Mouse (Mus musculus) stomach, embryonic 14.5 days (tissue): ENCODE results near the gene Npas2. TPM values are rescaled to one million over a fixed set of nuclear protein-coding genes. Genes with fewer than 3 reads are reported as not detected.

Source experiments
- ATAC-seq: fragments of 200-750 bp; cut with Nextera tagmentation; 2 replicates; pipeline ENCODE4 v1.8.0; 2017; ENCODE audit warnings: low read depth, moderate TSS enrichment; ENCODE audit not compliant: insufficient number of reproducible peaks, insufficient read depth, low FRiP score
- H3K27ac ChIP-seq: fragments of 300-500 bp; sonication (generic); 2 replicates; pipeline ENCODE4 v1.5.1; 2014; ENCODE audit warnings: mild to moderate bottlenecking, low read length, moderate library complexity, mixed read lengths
- H3K27me3 ChIP-seq: fragments of 300-500 bp; sonication (generic); 2 replicates; pipeline ENCODE4 v1.6.1; 2014; ENCODE audit warnings: low read length, control low read depth, mixed read lengths; ENCODE audit not compliant: control insufficient read depth, insufficient read depth
- H3K36me3 ChIP-seq: fragments of 300-500 bp; sonication (generic); 2 replicates; pipeline ENCODE4 v1.6.1; 2014; ENCODE audit warnings: mild to moderate bottlenecking, control low read depth, low read length, moderate library complexity, mixed read lengths; ENCODE audit not compliant: control insufficient read depth, insufficient read depth
- H3K4me1 ChIP-seq: fragments of 300-500 bp; sonication (generic); 2 replicates; pipeline ENCODE4 v1.6.1; 2014; ENCODE audit warnings: low read length, control low read depth, mixed read lengths; ENCODE audit not compliant: control insufficient read depth, insufficient read depth
- H3K4me2 ChIP-seq: fragments of 300-500 bp; sonication (generic); replicated peaks from 2 replicates; pipeline ENCODE4 v1.6.1; 2014; ENCODE audit warnings: low read depth, low read length, control low read depth
- H3K4me3 ChIP-seq: fragments of 300-500 bp; sonication (generic); 2 replicates; pipeline ENCODE4 v1.5.1; 2014; ENCODE audit warnings: low read depth, low read length, control low read depth
- H3K9ac ChIP-seq: fragments of 300-500 bp; sonication (generic); replicated peaks from 2 replicates; pipeline ENCODE4 v1.6.1; 2014; ENCODE audit warnings: low read depth, mild to moderate bottlenecking, control low read depth, low read length, moderate library complexity, mixed read lengths
- H3K9me3 ChIP-seq: fragments of 300-500 bp; sonication (generic); 2 replicates; pipeline ENCODE4 v1.6.1; 2016; ENCODE audit warnings: low read depth, low read length, control low read depth; ENCODE audit not compliant: control insufficient read depth
- WGBS: fragments of 180-500 bp; shearing (Covaris S2); extraction: QIAGEN DNeasy Blood & Tissue Kit; methylation state at CpG from one replicate; pipeline ENCODE4 v1.1.7; 2014; 5-methylcytosine and 5-hydroxymethylcytosine counted together
- polyA plus RNA-seq: library from polyadenylated mRNA; unstranded; fragments of >200 nt; fragmentation: Nextera tagmentation; extraction: Ambion mirVana; gene quantifications from 2 replicates; pipeline ENCODE4 v1.2.1, GENCODE M21; 2014

Gene Npas2
- polyA plus RNA-seq, 1 experiment from 2014 or later: 0.81 TPM

- Histone ChIP-seq H3K9me3 (no peaks in the 10 kb centered on the region), H3K9ac (no peak overlapping the region), H3K4me1 (no peaks in the 10 kb centered on the region), H3K27ac (no peak overlapping the region), H3K4me3 (no peak overlapping the region), H3K4me2 (no peak overlapping the region), H3K27me3 (no peaks in the 10 kb centered on the region), H3K36me3 (no peaks in the 10 kb centered on the region)
- ATAC-seq: no peak
- 89% methylated on average over 7 of the region's 7 CpGs for WGBS
Measured at GRCm38 (mm10) chr1:39302246-39302645, 108.7 kb downstream of the Npas2 start.

GRCm38 (mm10) chr1:39303054-39303649 lies 109.6 kb downstream of the Npas2 start:
- Histone ChIP-seq H3K4me2 (no peak overlapping the region), H3K4me1 (no peaks in the 10 kb centered on the region), H3K9ac (no peak overlapping the region), H3K27ac (no peak overlapping the region), H3K36me3 (no peaks in the 10 kb centered on the region), H3K4me3 (no peak overlapping the region), H3K9me3 (no peaks in the 10 kb centered on the region), H3K27me3 (no peaks in the 10 kb centered on the region)
- 37% methylated on average over 4 of the region's 4 CpGs for WGBS
- ATAC-seq: no peak

DNA sequence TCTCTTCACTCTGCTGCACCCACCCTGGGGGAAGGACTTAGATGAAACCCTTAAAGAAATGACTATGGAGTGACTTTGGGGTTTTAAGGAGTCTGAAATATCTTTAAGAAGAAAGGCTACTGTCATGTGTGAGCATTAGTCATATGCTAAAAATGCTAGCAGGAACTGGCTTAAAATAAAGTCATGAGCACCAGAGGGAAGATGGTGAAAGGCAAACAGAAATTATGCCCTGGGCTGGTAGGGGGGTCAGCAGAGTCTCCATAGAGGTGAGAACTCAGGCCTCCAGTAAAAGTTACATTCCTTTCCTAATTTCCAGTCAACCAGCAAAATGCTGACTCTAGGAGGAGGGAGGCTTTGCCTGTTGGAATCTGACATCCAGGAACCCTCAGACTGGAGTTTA lies 113.8 kb downstream of the Npas2 start:
- Histone ChIP-seq H3K9ac (no peak overlapping the region), H3K27me3 (no peaks in the 10 kb centered on the region), H3K4me1 (no peaks in the 10 kb centered on the region), H3K4me2 (no peak overlapping the region), H3K27ac (no peak overlapping the region), H3K4me3 (no peak overlapping the region), H3K36me3 (no peaks in the 10 kb centered on the region), H3K9me3 (no peaks in the 10 kb centered on the region)
- no peak for ATAC-seq

DNA sequence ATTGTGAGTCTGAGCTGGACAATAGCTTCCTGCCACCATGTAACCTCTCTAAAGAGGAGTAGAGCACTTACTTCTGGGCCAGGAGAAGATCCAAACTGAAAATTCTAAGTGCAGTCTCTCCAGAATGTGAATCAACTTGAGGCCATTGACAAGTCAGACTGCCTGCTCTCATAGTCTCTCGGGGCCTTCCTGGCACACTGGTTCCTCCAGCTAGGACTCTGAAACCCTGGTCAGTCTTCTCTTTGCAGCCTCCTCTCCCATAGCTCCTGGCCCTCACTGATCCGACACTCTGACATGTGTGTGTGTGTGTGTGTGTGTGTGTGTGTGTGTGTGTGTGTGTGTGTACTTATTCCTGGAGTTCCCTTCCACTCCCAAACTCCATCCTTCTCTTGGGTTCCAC lies 114.4 kb downstream of the Npas2 start:
- no peaks in the 10 kb centered on the region for H3K9me3 ChIP-seq
- H3K36me3 ChIP-seq: no peaks in the 10 kb centered on the region
- H3K4me3 ChIP-seq: no peak overlapping the region
- no peak overlapping the region for H3K9ac ChIP-seq
- H3K27ac ChIP-seq: no peak overlapping the region
- H3K4me2 ChIP-seq: no peak overlapping the region
- ATAC-seq: no peak
- WGBS: 81% methylated on average over 2 of the region's 2 CpGs
- no peaks in the 10 kb centered on the region for H3K4me1 ChIP-seq
- H3K27me3 ChIP-seq: no peaks in the 10 kb centered on the region

DNA sequence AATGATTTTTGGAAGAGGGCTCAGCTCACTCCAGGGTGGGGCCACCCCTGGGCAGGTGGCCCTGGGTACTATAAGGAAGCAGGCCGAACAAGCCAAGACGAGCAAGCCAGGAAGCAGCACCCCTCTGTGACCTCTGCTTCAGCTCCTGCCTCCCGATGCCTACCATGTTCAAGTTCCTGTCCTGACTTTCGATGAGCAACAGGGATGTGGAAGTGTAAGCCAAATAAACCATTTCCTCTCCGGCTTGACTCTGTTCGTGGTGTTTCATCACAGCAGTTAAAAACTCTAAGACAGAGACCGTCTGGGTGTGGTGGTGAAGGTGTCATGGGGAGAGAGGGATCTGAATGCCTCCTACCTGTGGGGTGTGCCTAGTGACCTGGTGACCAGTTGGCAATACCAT lies 116.0 kb downstream of the Npas2 start:
- no peak for ATAC-seq
- Histone ChIP-seq H3K36me3 (no peaks in the 10 kb centered on the region), H3K4me1 (no peaks in the 10 kb centered on the region), H3K27ac (no peak overlapping the region), H3K27me3 (no peaks in the 10 kb centered on the region), H3K9me3 (no peaks in the 10 kb centered on the region), H3K9ac (no peak overlapping the region), H3K4me3 (no peak overlapping the region), H3K4me2 (no peak overlapping the region)
- 80% methylated on average over 7 of the region's 7 CpGs for WGBS

DNA sequence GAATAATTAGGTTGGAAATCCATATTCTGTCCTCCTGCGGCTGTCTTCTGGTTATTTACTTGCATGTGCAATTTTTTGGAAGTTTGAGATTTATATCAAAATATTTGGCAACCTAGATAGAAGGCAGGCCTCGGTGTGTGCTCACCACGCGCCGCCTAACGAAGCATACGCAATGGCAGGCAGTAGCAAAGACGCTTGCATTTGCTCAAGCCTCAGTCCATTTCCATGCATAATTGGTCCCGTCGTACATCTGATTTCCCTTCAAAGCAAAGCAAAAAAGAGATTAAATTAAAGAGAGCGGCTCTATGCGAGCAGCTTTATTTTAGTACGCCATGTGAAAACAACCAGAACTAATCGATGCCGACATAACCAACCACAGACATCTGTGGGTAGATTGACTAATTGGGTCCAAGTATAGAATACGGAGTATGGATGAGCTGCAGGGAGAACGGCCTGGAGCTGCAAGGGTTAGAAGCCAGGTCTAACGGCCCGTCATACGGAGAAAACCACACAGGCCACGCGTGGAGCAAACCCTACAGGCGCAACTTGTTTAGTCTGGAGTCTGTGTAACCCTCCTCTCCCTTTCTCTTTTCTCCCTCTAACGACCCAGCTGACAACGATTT lies 118.9 kb downstream of the Npas2 start:
- Histone ChIP-seq H3K27ac (no peak overlapping the region), H3K4me1 (no peaks in the 10 kb centered on the region), H3K9me3 (no peaks in the 10 kb centered on the region), H3K36me3 (no peaks in the 10 kb centered on the region), H3K27me3 (no peaks in the 10 kb centered on the region), H3K9ac (no peak overlapping the region), H3K4me3 (no peak overlapping the region), H3K4me2 (no peak overlapping the region)
- 81% methylated on average over 25 of the region's 25 CpGs for WGBS
- no peak for ATAC-seq

DNA sequence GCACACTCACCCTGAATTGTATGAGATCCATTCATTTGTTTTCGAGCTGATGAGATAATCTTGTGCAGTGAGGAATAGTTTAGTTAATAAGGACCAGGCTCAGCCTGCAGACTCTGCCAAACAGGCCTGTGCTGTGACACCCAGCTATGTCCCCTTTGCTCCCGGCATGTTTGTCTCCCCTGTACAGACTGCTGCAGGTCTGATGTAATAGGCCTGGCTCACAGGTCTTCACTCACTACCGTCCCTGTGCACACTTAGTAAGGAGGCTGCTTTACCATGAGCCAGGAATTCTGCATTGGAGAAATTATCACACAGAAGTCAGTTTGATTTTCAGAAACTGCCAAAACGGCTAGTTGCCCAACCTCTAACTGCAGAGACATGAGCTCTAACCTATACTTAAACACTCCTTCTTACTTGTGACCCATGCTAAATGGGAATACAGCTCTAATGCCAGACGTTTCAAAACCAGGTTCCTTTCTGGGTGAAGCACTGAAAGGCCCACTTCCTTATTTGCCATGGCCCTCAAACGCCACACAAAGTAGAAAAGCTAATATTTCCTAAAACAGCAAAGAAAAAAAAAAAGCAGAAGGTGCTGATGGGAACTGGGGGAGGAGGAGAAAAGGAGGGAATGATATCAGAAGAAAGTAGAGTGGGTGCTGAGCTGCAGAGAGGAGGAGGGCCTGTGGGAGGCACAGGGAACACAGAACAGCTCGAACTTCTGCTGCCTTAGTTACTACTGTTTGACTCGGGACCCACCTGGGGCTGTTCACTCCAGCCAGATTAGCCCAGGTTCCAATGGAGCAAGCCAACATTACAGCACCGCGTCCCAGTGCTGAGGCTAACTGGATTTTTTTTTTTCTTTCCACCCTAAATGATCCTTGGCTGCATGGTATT lies 120.1 kb downstream of the Npas2 start:
- Histone ChIP-seq H3K4me1 (no peaks in the 10 kb centered on the region), H3K36me3 (no peaks in the 10 kb centered on the region), H3K9ac (no peak overlapping the region), H3K9me3 (no peaks in the 10 kb centered on the region), H3K27me3 (no peaks in the 10 kb centered on the region), H3K27ac (no peak overlapping the region), H3K4me2 (no peak overlapping the region), H3K4me3 (no peak overlapping the region)
- ATAC-seq: no peak
- 66% methylated on average over 10 of the region's 10 CpGs for WGBS

DNA sequence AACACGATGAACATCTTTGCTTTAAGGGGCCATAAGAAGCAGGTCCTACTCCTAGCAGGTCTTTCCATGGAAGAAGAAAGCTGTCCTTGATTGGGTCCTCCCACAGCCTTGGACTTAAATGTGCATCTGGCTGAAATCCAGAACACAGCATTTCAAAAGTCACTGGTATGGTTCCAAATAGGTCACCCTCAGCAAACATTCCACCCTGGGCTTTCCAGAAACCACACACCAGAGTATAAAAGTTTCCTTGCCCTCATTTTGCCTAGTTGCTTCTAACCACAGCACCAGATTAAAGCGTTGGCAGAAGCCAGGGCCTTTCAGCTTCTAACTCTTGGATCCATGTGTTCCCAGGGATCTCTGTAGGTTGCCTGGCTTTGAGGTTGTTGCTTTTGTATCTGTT lies 124.4 kb downstream of the Npas2 start:
- 88% methylated on average over 2 of the region's 2 CpGs for WGBS
- H3K9ac ChIP-seq: no peak overlapping the region
- no peak overlapping the region for H3K27ac ChIP-seq
- H3K27me3 ChIP-seq: no peaks in the 10 kb centered on the region
- H3K4me3 ChIP-seq: no peak overlapping the region
- no peaks in the 10 kb centered on the region for H3K9me3 ChIP-seq
- ATAC-seq: no peak
- H3K4me2 ChIP-seq: no peak overlapping the region
- no peaks in the 10 kb centered on the region for H3K36me3 ChIP-seq
- H3K4me1 ChIP-seq: no peaks in the 10 kb centered on the region
